Mouse (Mus musculus): Measurements from ENCODE around the gene Rfx1. TPM values are rescaled to one million over a fixed set of nuclear protein-coding genes. Genes with fewer than 3 reads are reported as not detected.

Rfx1 gene
- polyA plus RNA-seq, 1 experiment = 12.6 TPM

GRCm38 (mm10) chr8:84032777-84033176 lies 33.9 kb upstream of the Rfx1 start:
- Histone ChIP-seq H3K4me3 (ENCODE audit: insufficient read depth, low read length) (no peak overlapping the region), H3K27ac (ENCODE audit: insufficient read depth, low read length) (peak overlapping the region; percentile 75), H3K4me1 (ENCODE audit: control insufficient read depth, insufficient read depth, low read length) (peaks cover 12% of the 10 kb centered on the region)
- TF ChIP-seq POLR2A (IDR thresholded peaks at IDR 0.05; ENCODE audit: low read depth, low read length) (no peak), CTCF (IDR thresholded peaks at IDR 0.05; ENCODE audit: borderline replicate concordance, insufficient read depth, low read length) (no peak)

- Histone ChIP-seq H3K4me3 (ENCODE audit: insufficient read depth, low read length) (no peak overlapping the region), H3K4me1 (ENCODE audit: control insufficient read depth, insufficient read depth, low read length) (peaks cover 9% of the 10 kb centered on the region), H3K27ac (ENCODE audit: insufficient read depth, low read length) (no peak overlapping the region)
- TF ChIP-seq CTCF (IDR thresholded peaks at IDR 0.05; ENCODE audit: borderline replicate concordance, insufficient read depth, low read length) = no peak
Observed at GRCm38 (mm10) chr8:84038015-84038414, 28.6 kb upstream of the Rfx1 start.

DNA sequence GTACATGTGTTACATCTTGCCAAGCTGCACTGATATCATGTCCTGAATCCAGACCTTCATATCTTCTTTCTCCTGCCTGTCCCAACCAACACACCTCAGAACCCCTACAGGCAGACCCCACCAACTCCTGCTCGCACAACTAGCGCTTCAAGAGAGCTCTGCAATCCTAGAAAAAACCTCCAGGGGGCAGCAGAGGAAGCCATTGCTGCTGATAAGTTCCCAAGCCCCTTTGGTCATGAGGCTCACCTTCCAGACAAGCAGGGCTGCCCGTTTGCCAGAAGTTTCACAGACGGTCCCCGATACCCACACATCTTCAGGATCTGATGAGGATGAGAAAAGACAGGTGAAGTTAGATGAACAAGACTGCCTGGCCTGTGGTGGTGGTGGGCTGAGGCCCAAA lies 27.6 kb upstream of the Rfx1 start:
- TF ChIP-seq CTCF (IDR thresholded peaks at IDR 0.05; ENCODE audit: borderline replicate concordance, insufficient read depth, low read length) = 0 out of 2 replicates have a peak, but pooled peaks have one; percentile 10
- no peak for TF ChIP-seq POLR2A (IDR thresholded peaks at IDR 0.05; ENCODE audit: low read depth, low read length)
- H3K4me1 ChIP-seq (ENCODE audit: control insufficient read depth, insufficient read depth, low read length) = peaks cover 2% of the 10 kb centered on the region; the same call in 1 of the 2 replicates
- H3K4me3 ChIP-seq (ENCODE audit: insufficient read depth, low read length) = no peak overlapping the region
- no peak overlapping the region for H3K27ac ChIP-seq (ENCODE audit: insufficient read depth, low read length)

- TF ChIP-seq CTCF (IDR thresholded peaks at IDR 0.05; ENCODE audit: borderline replicate concordance, insufficient read depth, low read length) = peak; percentile 61; the same call in 1 of the 2 replicates
- no peak for TF ChIP-seq POLR2A (IDR thresholded peaks at IDR 0.05; ENCODE audit: low read depth, low read length)
- peak within 1 kb of the TSS; percentile 21; the same call in 1 of the 2 replicates for H3K4me3 ChIP-seq (ENCODE audit: insufficient read depth, low read length)
- no peak within 1 kb of the TSS for H3K27ac ChIP-seq (ENCODE audit: insufficient read depth, low read length)
- H3K4me1 ChIP-seq (ENCODE audit: control insufficient read depth, insufficient read depth, low read length) = peaks cover 2% of the 10 kb centered on the region; the same call in 1 of the 2 replicates
Observed at GRCm38 (mm10) chr8:84042066-84042947, 24.3 kb upstream of the Rfx1 start, which contains the start of gene Il27ra. TSS of gene Il27ra (minus strand) at chr8:84042589.

DNA sequence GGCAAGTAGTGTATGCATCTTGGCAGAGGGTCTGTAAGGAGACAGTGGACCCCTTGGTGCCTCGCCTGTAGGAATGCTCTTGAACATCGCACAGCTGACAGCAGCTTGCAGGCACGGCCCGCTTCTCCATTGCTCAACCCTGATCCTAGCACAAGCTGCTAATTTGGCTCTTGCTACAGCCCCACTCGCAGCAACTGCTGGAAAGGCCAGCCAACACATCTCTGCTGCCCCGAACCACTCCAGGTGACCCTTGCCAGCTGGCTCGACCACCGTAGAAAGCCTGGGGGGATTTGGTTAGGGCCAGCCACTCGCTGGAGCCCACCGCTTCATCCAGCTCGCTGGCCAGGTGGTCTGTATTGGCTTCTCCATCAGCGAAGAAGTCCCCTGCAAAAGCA lies 23.7 kb upstream of the Rfx1 start:
- TF ChIP-seq CTCF (IDR thresholded peaks at IDR 0.05; ENCODE audit: borderline replicate concordance, insufficient read depth, low read length) = no peak
- no peak for TF ChIP-seq POLR2A (IDR thresholded peaks at IDR 0.05; ENCODE audit: low read depth, low read length)
- H3K27ac ChIP-seq (ENCODE audit: insufficient read depth, low read length) = no peak overlapping the region
- H3K4me1 ChIP-seq (ENCODE audit: control insufficient read depth, insufficient read depth, low read length) = peaks cover 2% of the 10 kb centered on the region; the same call in 1 of the 2 replicates
- no peak overlapping the region for H3K4me3 ChIP-seq (ENCODE audit: insufficient read depth, low read length)

- Histone ChIP-seq H3K27ac (ENCODE audit: insufficient read depth, low read length) (no peak overlapping the region), H3K4me1 (ENCODE audit: control insufficient read depth, insufficient read depth, low read length) (peaks cover 2% of the 10 kb centered on the region; the same call in 1 of the 2 replicates), H3K4me3 (ENCODE audit: insufficient read depth, low read length) (no peak overlapping the region)
- TF ChIP-seq POLR2A (IDR thresholded peaks at IDR 0.05; ENCODE audit: low read depth, low read length) = no peak
- no peak; the same call in 1 of the 2 replicates for TF ChIP-seq CTCF (IDR thresholded peaks at IDR 0.05; ENCODE audit: borderline replicate concordance, insufficient read depth, low read length)
Observed at GRCm38 (mm10) chr8:84044103-84044502, 22.5 kb upstream of the Rfx1 start.

- Histone ChIP-seq H3K4me1 (ENCODE audit: control insufficient read depth, insufficient read depth, low read length) (peaks cover 1% of the 10 kb centered on the region; the same call in 1 of the 2 replicates), H3K4me3 (ENCODE audit: insufficient read depth, low read length) (no peak within 1 kb of the TSS), H3K27ac (ENCODE audit: insufficient read depth, low read length) (no peak within 1 kb of the TSS)
- no peak for TF ChIP-seq CTCF (IDR thresholded peaks at IDR 0.05; ENCODE audit: borderline replicate concordance, insufficient read depth, low read length)
Observed at GRCm38 (mm10) chr8:84044900-84045299, 21.7 kb upstream of the Rfx1 start, which contains the start of gene Rln3. TSS of gene Rln3 (minus strand) at chr8:84045000.

DNA sequence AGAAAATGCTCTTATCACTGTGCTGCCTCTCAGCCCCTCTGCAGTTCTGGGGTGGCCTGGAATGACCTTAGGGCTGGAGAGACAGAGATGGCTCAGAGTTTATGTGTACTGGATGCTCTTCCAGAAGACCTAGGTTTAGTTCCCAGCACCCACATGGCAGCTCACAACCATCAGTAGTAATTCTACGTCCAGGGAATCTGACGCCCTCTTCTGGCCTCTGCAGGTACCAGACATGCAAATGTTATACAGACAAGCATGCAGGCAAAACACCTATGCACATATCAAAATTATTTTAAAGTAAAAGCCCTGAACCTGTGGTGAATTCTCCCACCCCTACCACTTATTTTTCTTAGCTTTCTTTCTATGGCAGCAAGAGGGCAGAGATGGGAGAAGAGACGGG lies 20.1 kb upstream of the Rfx1 start:
- no peaks in the 10 kb centered on the region for H3K4me1 ChIP-seq (ENCODE audit: control insufficient read depth, insufficient read depth, low read length)

GRCm38 (mm10) chr8:84048171-84048570 lies 18.5 kb upstream of the Rfx1 start:
- Histone ChIP-seq H3K4me3 (ENCODE audit: insufficient read depth, low read length) (no peak overlapping the region), H3K27ac (ENCODE audit: insufficient read depth, low read length) (no peak overlapping the region)
- TF ChIP-seq CTCF (IDR thresholded peaks at IDR 0.05; ENCODE audit: borderline replicate concordance, insufficient read depth, low read length) = no peak
- TF ChIP-seq POLR2A (IDR thresholded peaks at IDR 0.05; ENCODE audit: low read depth, low read length) = no peak

More for the DNA sequence above, 20.1 kb upstream of the Rfx1 start:
- no peak for TF ChIP-seq CTCF (IDR thresholded peaks at IDR 0.05; ENCODE audit: borderline replicate concordance, insufficient read depth, low read length)
- TF ChIP-seq POLR2A (IDR thresholded peaks at IDR 0.05; ENCODE audit: low read depth, low read length) = no peak
- H3K27ac ChIP-seq (ENCODE audit: insufficient read depth, low read length) = no peak overlapping the region
- no peak overlapping the region for H3K4me3 ChIP-seq (ENCODE audit: insufficient read depth, low read length)

GRCm38 (mm10) chr8:84052746-84053145 lies 13.9 kb upstream of the Rfx1 start:
- Histone ChIP-seq H3K4me3 (ENCODE audit: insufficient read depth, low read length) (no peak overlapping the region), H3K4me1 (ENCODE audit: control insufficient read depth, insufficient read depth, low read length) (no peaks in the 10 kb centered on the region), H3K27ac (ENCODE audit: insufficient read depth, low read length) (no peak overlapping the region)
- TF ChIP-seq CTCF (IDR thresholded peaks at IDR 0.05; ENCODE audit: borderline replicate concordance, insufficient read depth, low read length) (no peak), POLR2A (IDR thresholded peaks at IDR 0.05; ENCODE audit: low read depth, low read length) (no peak)

More at GRCm38 (mm10) chr8:84048171-84048570, 18.5 kb upstream of the Rfx1 start:
- H3K4me1 ChIP-seq (ENCODE audit: control insufficient read depth, insufficient read depth, low read length) = no peaks in the 10 kb centered on the region

Data from embryonic fibroblast, embryonic 13.5 days (primary cell).